Mouse (Mus musculus): ENCODE results near the gene Gm49321.

- TF ChIP-seq CTCF (IDR thresholded peaks at IDR 0.05; ENCODE audit: low read depth): no peak
- no peak for TF ChIP-seq EP300 (IDR thresholded peaks at IDR 0.05; ENCODE audit: low read depth)
These were observed 60.6 kb downstream of the Gm49321 start for GRCm38 (mm10) chr12:73998128-73998456.

Data from liver, embryonic 14.5 days (tissue).